Mouse (Mus musculus): ENCODE measurements around the gene Lrfn4. TPM values are rescaled to one million over a fixed set of nuclear protein-coding genes. Genes with fewer than 3 reads are reported as not detected.
"Not testable (repeated sequence)": the region's sequence is repeated elsewhere in the genome, so short reads cannot be mapped to it uniquely, and the experiment has no call there.

Lrfn4 gene
- polyA plus RNA-seq, 1 experiment, result 0.50 TPM

GRCm38 (mm10) chr19:4593792-4594522 lies 21.5 kb downstream of the Lrfn4 start:
- Histone ChIP-seq H3K27ac (ENCODE audit: insufficient read depth, low read depth, low read length) (no peak overlapping the region), H3K4me1 (ENCODE audit: control insufficient read depth, insufficient read depth, low read length) (no peaks in the 10 kb centered on the region), H3K4me3 (ENCODE audit: insufficient read depth, low read length) (no peak overlapping the region)
- TF ChIP-seq POLR2A (IDR thresholded peaks at IDR 0.05; ENCODE audit: borderline replicate concordance, low read depth, low read length), result no peak
- TF ChIP-seq CTCF (IDR thresholded peaks at IDR 0.05; ENCODE audit: low read depth, low read length), result no peak

- TF ChIP-seq POLR2A (IDR thresholded peaks at IDR 0.05; ENCODE audit: borderline replicate concordance, low read depth, low read length) (no peak), CTCF (IDR thresholded peaks at IDR 0.05; ENCODE audit: low read depth, low read length) (no peak)
- Histone ChIP-seq H3K4me1 (ENCODE audit: control insufficient read depth, insufficient read depth, low read length) (no peaks in the 10 kb centered on the region), H3K4me3 (ENCODE audit: insufficient read depth, low read length) (no peak overlapping the region), H3K27ac (ENCODE audit: insufficient read depth, low read depth, low read length) (no peak overlapping the region)
Observed at GRCm38 (mm10) chr19:4590025-4590424, 25.4 kb downstream of the Lrfn4 start.

- no peaks in the 10 kb centered on the region for H3K4me1 ChIP-seq (ENCODE audit: control insufficient read depth, insufficient read depth, low read length)
- no peak for TF ChIP-seq CTCF (IDR thresholded peaks at IDR 0.05; ENCODE audit: low read depth, low read length)
- no peak for TF ChIP-seq POLR2A (IDR thresholded peaks at IDR 0.05; ENCODE audit: borderline replicate concordance, low read depth, low read length)
- no peak overlapping the region for H3K27ac ChIP-seq (ENCODE audit: insufficient read depth, low read depth, low read length)
- H3K4me3 ChIP-seq (ENCODE audit: insufficient read depth, low read length), result no peak overlapping the region
Observed at GRCm38 (mm10) chr19:4589081-4589480, 26.4 kb downstream of the Lrfn4 start.

- TF ChIP-seq POLR2A (IDR thresholded peaks at IDR 0.05; ENCODE audit: borderline replicate concordance, low read depth, low read length) (no peak), CTCF (IDR thresholded peaks at IDR 0.05; ENCODE audit: low read depth, low read length) (no peak)
- no peak overlapping the region for H3K4me3 ChIP-seq (ENCODE audit: insufficient read depth, low read length)
- H3K4me1 ChIP-seq (ENCODE audit: control insufficient read depth, insufficient read depth, low read length), result no peaks in the 10 kb centered on the region
- H3K27ac ChIP-seq (ENCODE audit: insufficient read depth, low read depth, low read length), result no peak overlapping the region
Observed at GRCm38 (mm10) chr19:4588430-4588829, 27.0 kb downstream of the Lrfn4 start.

GRCm38 (mm10) chr19:4587426-4587825 lies 28.0 kb downstream of the Lrfn4 start:
- H3K27ac ChIP-seq (ENCODE audit: insufficient read depth, low read depth, low read length), result no peak overlapping the region
- H3K4me1 ChIP-seq (ENCODE audit: control insufficient read depth, insufficient read depth, low read length), result no peaks in the 10 kb centered on the region
- no peak for TF ChIP-seq POLR2A (IDR thresholded peaks at IDR 0.05; ENCODE audit: borderline replicate concordance, low read depth, low read length)
- TF ChIP-seq CTCF (IDR thresholded peaks at IDR 0.05; ENCODE audit: low read depth, low read length), result no peak
- H3K4me3 ChIP-seq (ENCODE audit: insufficient read depth, low read length), result no peak overlapping the region

GRCm38 (mm10) chr19:4586783-4587182 lies 28.7 kb downstream of the Lrfn4 start:
- H3K27ac ChIP-seq (ENCODE audit: insufficient read depth, low read depth, low read length); H3K4me1 ChIP-seq (ENCODE audit: control insufficient read depth, insufficient read depth, low read length); H3K4me3 ChIP-seq (ENCODE audit: insufficient read depth, low read length): not testable (repeated sequence)

- Histone ChIP-seq H3K27ac (ENCODE audit: insufficient read depth, low read depth, low read length) (no peak overlapping the region), H3K4me3 (ENCODE audit: insufficient read depth, low read length) (no peak overlapping the region), H3K4me1 (ENCODE audit: control insufficient read depth, insufficient read depth, low read length) (no peaks in the 10 kb centered on the region)
- TF ChIP-seq POLR2A (IDR thresholded peaks at IDR 0.05; ENCODE audit: borderline replicate concordance, low read depth, low read length) (no peak), CTCF (IDR thresholded peaks at IDR 0.05; ENCODE audit: low read depth, low read length) (no peak)
Observed at GRCm38 (mm10) chr19:4583856-4584255, 31.6 kb downstream of the Lrfn4 start.

GRCm38 (mm10) chr19:4579296-4579695 lies 36.2 kb downstream of the Lrfn4 start:
- H3K27ac ChIP-seq (ENCODE audit: insufficient read depth, low read depth, low read length), result no peak overlapping the region
- H3K4me3 ChIP-seq (ENCODE audit: insufficient read depth, low read length), result no peak overlapping the region
- H3K4me1 ChIP-seq (ENCODE audit: control insufficient read depth, insufficient read depth, low read length), result no peaks in the 10 kb centered on the region
- TF ChIP-seq POLR2A (IDR thresholded peaks at IDR 0.05; ENCODE audit: borderline replicate concordance, low read depth, low read length) (no peak), CTCF (IDR thresholded peaks at IDR 0.05; ENCODE audit: low read depth, low read length) (no peak)

GRCm38 (mm10) chr19:4578799-4579198 lies 36.7 kb downstream of the Lrfn4 start:
- Histone ChIP-seq H3K4me3 (ENCODE audit: insufficient read depth, low read length) (no peak overlapping the region), H3K4me1 (ENCODE audit: control insufficient read depth, insufficient read depth, low read length) (no peaks in the 10 kb centered on the region), H3K27ac (ENCODE audit: insufficient read depth, low read depth, low read length) (no peak overlapping the region)
- TF ChIP-seq POLR2A (IDR thresholded peaks at IDR 0.05; ENCODE audit: borderline replicate concordance, low read depth, low read length) (no peak), CTCF (IDR thresholded peaks at IDR 0.05; ENCODE audit: low read depth, low read length) (no peak)

GRCm38 (mm10) chr19:4573241-4573640 lies 42.2 kb downstream of the Lrfn4 start:
- H3K4me1 ChIP-seq (ENCODE audit: control insufficient read depth, insufficient read depth, low read length), result peaks cover 11% of the 10 kb centered on the region
- TF ChIP-seq POLR2A (IDR thresholded peaks at IDR 0.05; ENCODE audit: borderline replicate concordance, low read depth, low read length) (no peak), CTCF (IDR thresholded peaks at IDR 0.05; ENCODE audit: low read depth, low read length) (no peak)
- no peak overlapping the region for H3K27ac ChIP-seq (ENCODE audit: insufficient read depth, low read depth, low read length)
- H3K4me3 ChIP-seq (ENCODE audit: insufficient read depth, low read length), result no peak overlapping the region
